Mouse (Mus musculus): Measurements from ENCODE around the gene Rps11. TPM values are rescaled to one million over a fixed set of nuclear protein-coding genes. Genes with fewer than 3 reads are reported as not detected.
"Not testable (repeated sequence)": the region's sequence is repeated elsewhere in the genome, so short reads cannot be mapped to it uniquely, and the experiment has no call there.

Gene Rps11
- total and polyA plus RNA-seq, 2 experiments from 2014 or later = 671 to 1,069 TPM

GRCm38 (mm10) chr7:45119780-45120709, 4.2 kb downstream of the Rps11 start:
- DNase-seq (ENCODE audit: low spot score) (no peak), ATAC-seq (ENCODE audit: low FRiP score) (no peak)
- WGBS = 85% methylated on average over 5 of the region's 5 CpGs
- no peak overlapping the region for H3K4me2 ChIP-seq (ENCODE audit: low read depth, low read length, poor library complexity, severe bottlenecking)
- no peaks in the 10 kb centered on the region for H3K27me3 ChIP-seq (ENCODE audit: insufficient read depth, low read length)
- no peaks in the 10 kb centered on the region for H3K9me3 ChIP-seq (ENCODE audit: low read length)
- H3K9ac ChIP-seq (replicated peaks; ENCODE audit: low read length, poor library complexity, severe bottlenecking) = no peak overlapping the region
- H3K27ac ChIP-seq (ENCODE audit: low read depth, low read length) = no peak overlapping the region
- peaks cover 3% of the 10 kb centered on the region; the same call in 1 of the 2 replicates for H3K4me1 ChIP-seq (ENCODE audit: insufficient read depth, low read length)
- no peak overlapping the region for H3K4me3 ChIP-seq (ENCODE audit: low read depth, low read length)
- no peak for TF ChIP-seq CTCF (IDR thresholded peaks at IDR 0.05)
- peaks cover 34% of the 10 kb centered on the region for H3K36me3 ChIP-seq (ENCODE audit: insufficient read depth, low read length)

- WGBS = 93% methylated on average over 6 of the region's 6 CpGs
- Histone ChIP-seq H3K9ac (replicated peaks; ENCODE audit: low read length, poor library complexity, severe bottlenecking) (no peak overlapping the region), H3K36me3 (ENCODE audit: insufficient read depth, low read length) (peaks cover 34% of the 10 kb centered on the region)
Observed at GRCm38 (mm10) chr7:45118336-45118735, 5.9 kb downstream of the Rps11 start.

GRCm38 (mm10) chr7:45117566-45117965, 6.7 kb downstream of the Rps11 start:
- Histone ChIP-seq H3K4me2 (ENCODE audit: low read depth, low read length, poor library complexity, severe bottlenecking) (no peak overlapping the region), H3K27me3 (ENCODE audit: insufficient read depth, low read length) (no peaks in the 10 kb centered on the region), H3K36me3 (ENCODE audit: insufficient read depth, low read length) (peaks cover 33% of the 10 kb centered on the region), H3K9ac (replicated peaks; ENCODE audit: low read length, poor library complexity, severe bottlenecking) (no peak overlapping the region), H3K9me3 (ENCODE audit: low read length) (no peaks in the 10 kb centered on the region), H3K4me1 (ENCODE audit: insufficient read depth, low read length) (no peaks in the 10 kb centered on the region; the same call in 1 of the 2 replicates), H3K27ac (ENCODE audit: low read depth, low read length) (no peak overlapping the region), H3K4me3 (ENCODE audit: low read depth, low read length) (no peak overlapping the region)
- no peak for TF ChIP-seq CTCF (IDR thresholded peaks at IDR 0.05)
- 81% methylated on average over 8 of the region's 8 CpGs for WGBS
- ATAC-seq (ENCODE audit: low FRiP score) (no peak), DNase-seq (ENCODE audit: low spot score) (no peak)

More at GRCm38 (mm10) chr7:45118336-45118735, 5.9 kb downstream of the Rps11 start:
- TF ChIP-seq CTCF (IDR thresholded peaks at IDR 0.05) = no peak
- H3K4me1 ChIP-seq (ENCODE audit: insufficient read depth, low read length) = peaks cover 3% of the 10 kb centered on the region; the same call in 1 of the 2 replicates
- ATAC-seq (ENCODE audit: low FRiP score) = no peak
- no peak for DNase-seq (ENCODE audit: low spot score)
- H3K4me3 ChIP-seq (ENCODE audit: low read depth, low read length) = no peak overlapping the region
- H3K9me3 ChIP-seq (ENCODE audit: low read length) = no peaks in the 10 kb centered on the region
- no peak overlapping the region for H3K4me2 ChIP-seq (ENCODE audit: low read depth, low read length, poor library complexity, severe bottlenecking)
- H3K27me3 ChIP-seq (ENCODE audit: insufficient read depth, low read length) = no peaks in the 10 kb centered on the region
- H3K27ac ChIP-seq (ENCODE audit: low read depth, low read length) = no peak overlapping the region

GRCm38 (mm10) chr7:45113476-45113875, 10.8 kb downstream of the Rps11 start:
- Histone ChIP-seq H3K27ac (ENCODE audit: low read depth, low read length) (no peak overlapping the region), H3K36me3 (ENCODE audit: insufficient read depth, low read length) (no peaks in the 10 kb centered on the region; the same call in 1 of the 2 replicates), H3K27me3 (ENCODE audit: insufficient read depth, low read length) (no peaks in the 10 kb centered on the region), H3K4me2 (ENCODE audit: low read depth, low read length, poor library complexity, severe bottlenecking) (no peak overlapping the region), H3K9ac (replicated peaks; ENCODE audit: low read length, poor library complexity, severe bottlenecking) (no peak overlapping the region), H3K4me3 (ENCODE audit: low read depth, low read length) (no peak overlapping the region), H3K4me1 (ENCODE audit: insufficient read depth, low read length) (no peaks in the 10 kb centered on the region), H3K9me3 (ENCODE audit: low read length) (no peaks in the 10 kb centered on the region)
- no peak for TF ChIP-seq CTCF (IDR thresholded peaks at IDR 0.05)
- DNase-seq (ENCODE audit: low spot score) (no peak), ATAC-seq (ENCODE audit: low FRiP score) (no peak)
- WGBS = 85% methylated on average over 2 of the region's 2 CpGs

- no peak overlapping the region for H3K4me2 ChIP-seq (ENCODE audit: low read depth, low read length, poor library complexity, severe bottlenecking)
- no peaks in the 10 kb centered on the region for H3K36me3 ChIP-seq (ENCODE audit: insufficient read depth, low read length)
- no peaks in the 10 kb centered on the region for H3K27me3 ChIP-seq (ENCODE audit: insufficient read depth, low read length)
- H3K4me3 ChIP-seq (ENCODE audit: low read depth, low read length) = no peak overlapping the region
- no peak overlapping the region for H3K9ac ChIP-seq (replicated peaks; ENCODE audit: low read length, poor library complexity, severe bottlenecking)
- DNase-seq (ENCODE audit: low spot score) = no peak
- no peak for TF ChIP-seq CTCF (IDR thresholded peaks at IDR 0.05)
- H3K4me1 ChIP-seq (ENCODE audit: insufficient read depth, low read length) = no peaks in the 10 kb centered on the region
- ATAC-seq (ENCODE audit: low FRiP score) = no peak
- H3K27ac ChIP-seq (ENCODE audit: low read depth, low read length) = no peak overlapping the region
- 66% methylated on average over 3 of the region's 3 CpGs for WGBS
- no peaks in the 10 kb centered on the region for H3K9me3 ChIP-seq (ENCODE audit: low read length)
Observed at GRCm38 (mm10) chr7:45112529-45112928, 11.7 kb downstream of the Rps11 start.

- no peak overlapping the region for H3K27ac ChIP-seq (ENCODE audit: low read depth, low read length)
- 81% methylated on average over 2 of the region's 2 CpGs for WGBS
Observed at GRCm38 (mm10) chr7:45111940-45112339, 12.3 kb downstream of the Rps11 start.

GRCm38 (mm10) chr7:45110089-45110488, 14.2 kb downstream of the Rps11 start:
- H3K27ac ChIP-seq (ENCODE audit: low read depth, low read length); H3K27me3 ChIP-seq (ENCODE audit: insufficient read depth, low read length); H3K4me3 ChIP-seq (ENCODE audit: low read depth, low read length); H3K9ac ChIP-seq (replicated peaks; ENCODE audit: low read length, poor library complexity, severe bottlenecking); H3K4me2 ChIP-seq (ENCODE audit: low read depth, low read length, poor library complexity, severe bottlenecking); ATAC-seq (ENCODE audit: low FRiP score); H3K4me1 ChIP-seq (ENCODE audit: insufficient read depth, low read length); H3K36me3 ChIP-seq (ENCODE audit: insufficient read depth, low read length); DNase-seq (ENCODE audit: low spot score); H3K9me3 ChIP-seq (ENCODE audit: low read length): not testable (repeated sequence)
- WGBS = 93% methylated on average over 4 of the region's 4 CpGs

More at GRCm38 (mm10) chr7:45111940-45112339, 12.3 kb downstream of the Rps11 start:
- Histone ChIP-seq H3K36me3 (ENCODE audit: insufficient read depth, low read length) (no peaks in the 10 kb centered on the region), H3K4me2 (ENCODE audit: low read depth, low read length, poor library complexity, severe bottlenecking) (no peak overlapping the region), H3K4me3 (ENCODE audit: low read depth, low read length) (no peak overlapping the region), H3K4me1 (ENCODE audit: insufficient read depth, low read length) (no peaks in the 10 kb centered on the region), H3K9me3 (ENCODE audit: low read length) (no peaks in the 10 kb centered on the region), H3K9ac (replicated peaks; ENCODE audit: low read length, poor library complexity, severe bottlenecking) (no peak overlapping the region), H3K27me3 (ENCODE audit: insufficient read depth, low read length) (no peaks in the 10 kb centered on the region)
- DNase-seq (ENCODE audit: low spot score) = no peak
- no peak for ATAC-seq (ENCODE audit: low FRiP score)
- TF ChIP-seq CTCF (IDR thresholded peaks at IDR 0.05) = no peak

All from midbrain, postnatal 0 days (tissue).